Mouse (Mus musculus) embryonic facial prominence, embryonic 14.5 days (tissue): ENCODE measurements around the gene Cd300lg. TPM values are rescaled to one million over a fixed set of nuclear protein-coding genes. Genes with fewer than 3 reads are reported as not detected.

Source experiments
- ATAC-seq: fragments of 200-750 bp; cut with Nextera tagmentation; 2 replicates; pipeline ENCODE4 v1.8.0; 2017; ENCODE audit warnings: low read depth, moderate number of reproducible peaks, moderate TSS enrichment
- DNase-seq: peaks from one replicate; pipeline ENCODE4 v3.0.0-alpha.2; 2015; ENCODE audit warnings: low spot score
- H3K27ac ChIP-seq: fragments of 300-500 bp; sonication (generic); replicated peaks from 2 replicates; pipeline ENCODE4 v1.5.1; 2014; ENCODE audit warnings: low read depth, mild to moderate bottlenecking, low read length, moderate library complexity
- H3K27me3 ChIP-seq: fragments of 300-500 bp; sonication (generic); replicated peaks from 2 replicates; pipeline ENCODE4 v1.6.1; 2014; ENCODE audit warnings: low read length; ENCODE audit not compliant: control insufficient read depth, insufficient read depth
- H3K36me3 ChIP-seq: fragments of 300-500 bp; sonication (generic); 2 replicates; pipeline ENCODE4 v1.6.1; 2014; ENCODE audit warnings: low read length, mixed read lengths; ENCODE audit not compliant: control insufficient read depth, insufficient read depth
- H3K4me1 ChIP-seq: fragments of 300-500 bp; sonication (generic); 2 replicates; pipeline ENCODE4 v1.6.1; 2014; ENCODE audit warnings: antibody characterized with exemption, low read length; ENCODE audit not compliant: control insufficient read depth, insufficient read depth
- H3K4me2 ChIP-seq: fragments of 300-500 bp; sonication (generic); 2 replicates; pipeline ENCODE4 v1.6.1; 2014; ENCODE audit warnings: low read depth, mild to moderate bottlenecking, low read length, moderate library complexity, mixed read lengths
- H3K4me3 ChIP-seq: fragments of 300-500 bp; sonication (generic); 2 replicates; pipeline ENCODE4 v1.5.1; 2014; ENCODE audit warnings: low read depth, mild to moderate bottlenecking, low read length
- H3K9ac ChIP-seq: fragments of 300-500 bp; sonication (generic); 2 replicates; pipeline ENCODE4 v1.6.1; 2014; ENCODE audit warnings: low read depth, mild to moderate bottlenecking, low read length, moderate library complexity, mixed read lengths
- H3K9me3 ChIP-seq: fragments of 300-500 bp; sonication (generic); 2 replicates; pipeline ENCODE4 v1.6.1; 2016; ENCODE audit warnings: low read length; ENCODE audit not compliant: control insufficient read depth
- WGBS: fragments of 180-500 bp; shearing (Covaris S2); extraction: QIAGEN DNeasy Blood & Tissue Kit; methylation state at CpG from one replicate; pipeline ENCODE4 v1.1.7; 2014; 5-methylcytosine and 5-hydroxymethylcytosine counted together
- polyA plus RNA-seq: library from polyadenylated mRNA; unstranded; fragments of >200 nt; fragmentation: Nextera tagmentation; extraction: Ambion mirVana; gene quantifications from 2 replicates; pipeline ENCODE4 v1.2.1, GENCODE M21; 2014

Gene Cd300lg
- polyA plus RNA-seq, 1 experiment from 2014 or later: 0.70 TPM

- DNase-seq (no peak), ATAC-seq (no peak)
- Histone ChIP-seq H3K9me3 (no peaks in the 10 kb centered on the region), H3K4me2 (no peak overlapping the region), H3K4me3 (no peak overlapping the region), H3K27me3 (no peaks in the 10 kb centered on the region), H3K9ac (no peak overlapping the region), H3K4me1 (no peaks in the 10 kb centered on the region), H3K36me3 (no peaks in the 10 kb centered on the region), H3K27ac (no peak overlapping the region)
- WGBS: 78% methylated on average over 6 of the region's 6 CpGs
Observed at GRCm38 (mm10) chr11:102037789-102038188, 3.5 kb upstream of the Cd300lg start.

GRCm38 (mm10) chr11:102039487-102040137 is 1.7 kb upstream of the Cd300lg start:
- ATAC-seq: no peak; the same call in 1 of the 2 replicates

GRCm38 (mm10) chr11:102040138-102040524 is 1.2 kb upstream of the Cd300lg start:
- no peak overlapping the region for H3K4me3 ChIP-seq
- peak; percentile 80 for ATAC-seq
- H3K4me2 ChIP-seq: peak overlapping the region; percentile 37
- H3K9ac ChIP-seq: no peak overlapping the region
- H3K9me3 ChIP-seq: peaks cover 6% of the 10 kb centered on the region; the same call in 1 of the 2 replicates
- no peaks in the 10 kb centered on the region for H3K4me1 ChIP-seq
- H3K36me3 ChIP-seq: no peaks in the 10 kb centered on the region
- H3K27ac ChIP-seq: no peak overlapping the region
- whole genome bisulfite sequencing: 0% methylated on average over 9 of the region's 9 CpGs
- no peaks in the 10 kb centered on the region for H3K27me3 ChIP-seq
- DNase-seq: peak; percentile 94

More at GRCm38 (mm10) chr11:102039487-102040137, 1.7 kb upstream of the Cd300lg start:
- peak overlapping the region; percentile 37; the same call in 1 of the 2 replicates for H3K4me2 ChIP-seq
- no peak overlapping the region for H3K27ac ChIP-seq
- H3K36me3 ChIP-seq: no peaks in the 10 kb centered on the region
- no peak for DNase-seq
- H3K4me1 ChIP-seq: no peaks in the 10 kb centered on the region
- no peaks in the 10 kb centered on the region for H3K27me3 ChIP-seq
- WGBS: 64% methylated on average over 13 of the region's 13 CpGs
- 0 out of 2 replicates have a peak, but pooled peaks cover under 1% of the 10 kb centered on the region for H3K9me3 ChIP-seq
- no peak overlapping the region for H3K9ac ChIP-seq
- H3K4me3 ChIP-seq: no peak overlapping the region

GRCm38 (mm10) chr11:102040646-102041045 is 663 bp upstream of the Cd300lg start:
- Histone ChIP-seq H3K9ac (no peak overlapping the region), H3K4me3 (no peak overlapping the region), H3K9me3 (peaks cover 11% of the 10 kb centered on the region; the same call in 1 of the 2 replicates), H3K36me3 (no peaks in the 10 kb centered on the region), H3K4me2 (no peak overlapping the region), H3K27me3 (no peaks in the 10 kb centered on the region), H3K27ac (no peak overlapping the region), H3K4me1 (no peaks in the 10 kb centered on the region)
- ATAC-seq (no peak), DNase-seq (no peak)
- WGBS: 75% methylated on average over 4 of the region's 4 CpGs

GRCm38 (mm10) chr11:102042971-102043370 is 1.7 kb downstream of the Cd300lg start:
- peaks cover 15% of the 10 kb centered on the region; the same call in 1 of the 2 replicates for H3K9me3 ChIP-seq
- no peak overlapping the region for H3K27ac ChIP-seq
- DNase-seq (no peak), ATAC-seq (no peak)
- no peaks in the 10 kb centered on the region for H3K36me3 ChIP-seq
- H3K4me3 ChIP-seq: no peak overlapping the region
- WGBS: 93% methylated on average over 13 of the region's 14 CpGs
- no peaks in the 10 kb centered on the region for H3K27me3 ChIP-seq
- H3K9ac ChIP-seq: no peak overlapping the region
- no peaks in the 10 kb centered on the region for H3K4me1 ChIP-seq
- no peak overlapping the region for H3K4me2 ChIP-seq

GRCm38 (mm10) chr11:102043381-102043780 is 2.1 kb downstream of the Cd300lg start:
- ATAC-seq: no peak
- Histone ChIP-seq H3K9me3 (peaks cover 15% of the 10 kb centered on the region; the same call in 1 of the 2 replicates), H3K4me1 (no peaks in the 10 kb centered on the region), H3K36me3 (no peaks in the 10 kb centered on the region), H3K9ac (no peak overlapping the region), H3K4me2 (no peak overlapping the region), H3K27ac (no peak overlapping the region), H3K4me3 (no peak overlapping the region), H3K27me3 (no peaks in the 10 kb centered on the region)
- DNase-seq: no peak
- 88% methylated on average over 6 of the region's 6 CpGs for WGBS

GRCm38 (mm10) chr11:102044691-102045212 is 3.4 kb downstream of the Cd300lg start:
- no peaks in the 10 kb centered on the region for H3K27me3 ChIP-seq
- no peak overlapping the region for H3K27ac ChIP-seq

GRCm38 (mm10) chr11:102046607-102047006 is 5.3 kb downstream of the Cd300lg start:
- Histone ChIP-seq H3K36me3 (no peaks in the 10 kb centered on the region), H3K4me1 (no peaks in the 10 kb centered on the region), H3K27ac (no peak overlapping the region), H3K27me3 (no peaks in the 10 kb centered on the region), H3K4me3 (no peak overlapping the region), H3K9me3 (peaks cover 15% of the 10 kb centered on the region; the same call in 1 of the 2 replicates), H3K9ac (no peak overlapping the region), H3K4me2 (no peak overlapping the region)
- ATAC-seq (no peak), DNase-seq (no peak)
- WGBS: 75% methylated on average over 9 of the region's 9 CpGs

More at GRCm38 (mm10) chr11:102044691-102045212, 3.4 kb downstream of the Cd300lg start:
- Histone ChIP-seq H3K4me2 (no peak overlapping the region), H3K9me3 (peaks cover 15% of the 10 kb centered on the region; the same call in 1 of the 2 replicates), H3K4me1 (no peaks in the 10 kb centered on the region), H3K4me3 (no peak overlapping the region), H3K9ac (no peak overlapping the region), H3K36me3 (no peaks in the 10 kb centered on the region)
- WGBS: 88% methylated on average over 7 of the region's 7 CpGs
- ATAC-seq (no peak), DNase-seq (no peak)
